Mouse (Mus musculus): ENCODE measurements around the gene Saa2.
"Not testable (repeated sequence)": the region's sequence is repeated elsewhere in the genome, so short reads cannot be mapped to it uniquely, and the experiment has no call there.

Gene Saa2

GRCm38 (mm10) chr7:46751490-46751889 lies at the start of gene Saa2:
Gene Saa2 (plus strand): TSS chr7:46751790.
- DNase-seq = no peak

GRCm38 (mm10) chr7:46710390-46710844 lies 41.2 kb upstream of the Saa2 start, which contains the start of gene Saal1:
Gene Saal1 (minus strand): TSS chr7:46710680.
- peak; percentile 95 for DNase-seq

- no peak for DNase-seq
Observed at GRCm38 (mm10) chr7:46712250-46712649, 39.3 kb upstream of the Saa2 start.

DNA sequence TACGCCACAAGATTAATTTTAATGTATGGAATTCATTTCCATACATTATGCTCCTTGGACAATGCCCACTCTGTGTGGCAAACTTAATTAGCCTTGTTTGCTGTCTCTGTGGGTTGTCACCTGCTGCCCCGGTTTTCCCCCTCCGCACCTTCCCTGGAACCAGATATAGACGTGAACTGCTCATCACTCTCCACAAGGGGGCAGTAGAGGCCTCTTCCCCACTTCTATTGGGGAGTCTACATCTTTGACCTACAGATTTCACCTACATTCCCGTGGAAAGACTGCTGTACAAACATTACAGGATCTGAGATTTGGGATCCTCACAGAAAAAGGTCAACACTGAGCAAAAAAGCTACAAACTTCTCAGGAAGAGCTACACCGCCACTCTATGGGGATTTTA lies 37.1 kb upstream of the Saa2 start:
- peak; percentile 80 for DNase-seq

GRCm38 (mm10) chr7:46715600-46715999 lies 36.0 kb upstream of the Saa2 start, which contains the start of gene Saa3:
Gene Saa3 (minus strand): TSS chr7:46715700.
- DNase-seq = no peak

DNA sequence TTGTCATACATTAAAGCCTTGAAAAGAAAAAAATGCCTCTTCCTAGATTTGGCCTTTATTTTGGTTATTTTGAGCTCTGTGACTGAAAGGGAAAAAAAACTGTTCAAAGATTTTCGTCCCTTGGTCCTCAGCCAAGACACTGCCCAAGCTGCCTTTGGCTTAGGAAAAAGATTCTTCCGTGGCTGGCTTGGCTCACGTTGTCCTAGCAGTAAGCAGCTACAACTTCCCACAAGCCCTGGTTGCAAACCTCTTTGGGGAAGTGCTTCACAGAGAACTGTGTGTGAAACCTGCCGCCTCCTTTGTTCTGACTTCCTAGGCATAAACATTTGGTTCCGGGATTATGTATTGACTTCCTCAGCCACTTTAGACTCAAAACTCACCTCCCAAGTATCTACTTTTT lies 34.7 kb upstream of the Saa2 start:
- DNase-seq = no peak

DNA sequence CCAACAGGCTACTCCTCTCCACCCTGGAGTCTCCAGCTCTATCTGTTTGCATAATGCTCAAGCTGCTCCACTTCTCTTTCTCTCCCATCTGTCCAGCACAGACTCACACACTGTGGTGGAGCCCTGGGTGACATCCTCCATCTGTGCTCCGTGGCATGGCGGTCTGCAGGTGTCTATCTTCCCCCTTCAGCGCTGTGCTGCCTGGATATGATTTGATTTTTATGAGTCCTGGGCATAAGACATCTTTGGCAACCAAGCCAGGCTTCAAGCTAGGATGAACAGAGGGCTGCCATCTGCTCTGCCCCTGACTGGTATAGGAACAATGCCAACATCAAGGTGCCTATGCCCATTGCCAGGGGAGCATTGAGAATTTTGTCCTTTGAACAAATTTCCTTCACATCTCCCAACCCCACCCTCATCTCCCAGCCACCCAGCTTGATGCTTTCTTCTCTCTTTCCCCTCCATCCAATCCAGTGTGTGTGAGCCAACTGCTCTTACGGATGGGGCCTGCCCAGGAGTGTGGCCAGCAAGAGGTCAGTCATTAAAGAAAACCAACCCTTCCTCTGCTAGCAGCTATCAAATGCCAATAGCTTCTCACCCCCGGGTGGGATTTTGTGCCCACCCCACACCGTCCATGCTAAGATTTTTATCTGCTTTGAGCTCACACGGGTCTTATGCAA lies 32.9 kb upstream of the Saa2 start:
- no peak for DNase-seq

GRCm38 (mm10) chr7:46719526-46719925 lies 32.1 kb upstream of the Saa2 start:
- no peak for DNase-seq

GRCm38 (mm10) chr7:46720460-46720859 lies 31.1 kb upstream of the Saa2 start:
- no peak for DNase-seq

DNA sequence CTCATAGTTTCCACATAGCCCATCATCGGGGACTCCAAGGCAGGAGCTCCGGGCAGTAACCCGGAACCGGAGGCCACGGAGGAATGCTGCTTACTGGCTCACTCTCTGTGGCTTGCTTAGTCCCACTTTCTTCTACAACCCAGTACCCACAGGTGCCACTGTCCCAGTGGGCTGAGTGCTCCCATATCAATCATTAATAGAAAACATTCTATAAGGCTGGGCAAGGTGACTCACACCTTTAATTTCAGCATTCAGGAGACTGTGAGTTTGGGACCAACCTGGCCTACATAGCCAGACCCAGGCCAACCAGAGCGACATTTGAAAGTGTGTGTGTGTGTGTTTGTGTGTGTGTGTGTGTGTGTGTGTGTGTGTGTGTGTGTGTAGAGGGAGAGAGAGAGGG lies 28.2 kb upstream of the Saa2 start:
- no peak for DNase-seq

- DNase-seq = no peak
Observed at GRCm38 (mm10) chr7:46723849-46724248, 27.7 kb upstream of the Saa2 start.

- no peak for DNase-seq
Observed at GRCm38 (mm10) chr7:46724396-46724795, 27.2 kb upstream of the Saa2 start.

- DNase-seq = no peak
Observed at GRCm38 (mm10) chr7:46727584-46727983, 24.0 kb upstream of the Saa2 start.

DNA sequence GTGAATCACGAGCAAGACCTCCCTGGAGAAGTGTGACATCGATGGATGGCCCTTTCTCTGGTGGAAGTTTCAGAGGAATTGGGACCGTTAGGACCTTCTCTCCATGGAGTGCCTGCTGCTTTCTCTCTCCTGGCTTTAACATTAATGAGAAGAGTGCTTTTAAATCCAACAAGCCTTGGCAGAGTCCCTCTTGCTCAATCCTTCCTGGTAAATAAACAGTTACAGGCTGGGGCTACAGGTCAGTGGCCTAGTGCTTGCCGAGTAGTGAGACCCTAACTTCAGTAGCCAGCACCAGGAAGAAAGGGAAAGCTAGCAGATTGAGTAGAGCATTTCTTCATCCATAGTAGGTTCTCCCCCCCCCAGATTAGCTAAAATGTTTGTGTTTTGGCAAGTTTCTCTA lies 19.1 kb upstream of the Saa2 start, which contains the start of gene Saa4:
Saa4 (minus strand) TSS at position 146 of the 400 bp plus-strand sequence.
- DNase-seq = no peak

DNA sequence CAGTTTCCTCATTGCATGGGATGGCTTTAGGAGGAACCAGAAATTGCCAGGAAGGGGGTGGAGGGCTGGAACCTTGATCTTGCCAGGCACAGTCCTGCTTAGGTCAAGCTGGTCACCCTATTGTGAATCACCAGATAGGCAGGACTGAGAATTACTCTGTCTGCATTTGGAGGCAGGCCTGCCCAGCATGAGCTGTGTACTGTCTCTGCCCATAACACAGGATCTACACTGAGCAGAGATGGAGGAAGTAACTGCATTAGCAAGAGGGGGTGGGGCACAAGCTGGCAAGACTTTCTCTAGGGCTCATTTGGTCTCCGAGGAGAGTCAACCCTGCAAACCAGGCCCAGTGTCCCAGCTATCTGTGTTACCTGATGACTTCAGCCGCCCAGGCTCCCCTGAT lies 16.6 kb upstream of the Saa2 start:
- DNase-seq = no peak

GRCm38 (mm10) chr7:46738561-46739460 lies 12.8 kb upstream of the Saa2 start:
- DNase-seq = no peak

DNA sequence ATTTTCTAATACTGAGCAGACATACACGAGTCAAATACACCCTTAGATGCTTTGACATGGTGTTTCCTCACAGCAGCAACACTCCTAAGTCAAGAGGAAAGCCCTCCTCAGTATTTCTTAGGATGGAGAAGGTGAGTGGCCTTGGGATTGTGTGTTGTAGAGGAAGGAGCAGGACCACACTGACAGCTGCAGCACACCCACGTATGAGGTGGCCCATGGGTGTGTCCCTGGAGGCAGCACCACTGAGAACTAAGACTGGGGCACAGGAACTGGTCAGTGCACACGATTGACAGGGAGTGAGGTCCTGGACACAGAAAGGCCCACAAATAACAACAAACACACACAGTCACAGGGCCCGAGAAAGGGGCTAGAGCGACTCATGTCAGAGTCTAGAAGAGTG lies 11.5 kb upstream of the Saa2 start:
- DNase-seq = not testable (repeated sequence)

GRCm38 (mm10) chr7:46742880-46743279 lies 8.7 kb upstream of the Saa2 start, which contains the start of gene Saa1:
Gene Saa1 (minus strand): TSS chr7:46742980.
- not testable (repeated sequence) for DNase-seq

- DNase-seq = no peak
Observed at GRCm38 (mm10) chr7:46745816-46746215, 5.8 kb upstream of the Saa2 start.

- DNase-seq = no peak
Observed at GRCm38 (mm10) chr7:46746381-46746780, 5.2 kb upstream of the Saa2 start.

GRCm38 (mm10) chr7:46748459-46748858 lies 3.1 kb upstream of the Saa2 start:
- DNase-seq = no peak

- no peak for DNase-seq
Observed at GRCm38 (mm10) chr7:46761049-46761795, 9.6 kb downstream of the Saa2 start.

GRCm38 (mm10) chr7:46762601-46763000 lies 11.0 kb downstream of the Saa2 start:
- no peak for DNase-seq
